In the genomic region with DNA sequence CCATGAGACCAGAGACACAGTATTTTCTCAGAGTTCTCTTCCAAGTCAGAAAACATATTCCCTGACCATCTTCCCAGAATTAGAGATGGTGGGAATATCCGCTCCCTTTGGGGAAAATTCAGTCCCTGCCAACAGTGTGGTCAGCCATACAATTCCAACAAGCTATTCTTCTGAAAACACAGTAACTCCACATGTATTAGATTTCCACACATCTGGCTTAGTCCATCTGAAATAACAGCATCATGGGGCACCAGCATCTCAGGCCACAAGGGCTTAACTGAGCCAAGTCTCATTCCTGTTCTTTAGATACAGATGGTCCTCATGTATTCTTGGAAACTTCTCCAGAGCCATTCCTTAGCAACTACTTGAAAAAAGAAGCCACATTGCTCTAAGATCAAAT, we compare ENCODE assay signal across 20 mouse cellular contexts.
"Had no signal": no experiment of that assay in that cellular context is flagged by ENCODE, and none has a peak within 500 bp of the region (broad histone marks: within the 10 kb centered on the region; RNA-seq: fewer than 3 reads in every experiment).

No protein-coding gene starts in this region.

- H3K4me2 ChIP-seq: limb, embryonic 13.5 days; liver, embryonic 11.5 days; lung, embryonic 14.5 days; midbrain, embryonic 13.5 days; neural tube, embryonic 13.5 days had no signal

- H3K4me3 ChIP-seq: limb, embryonic 13.5 days; megakaryocyte, embryonic 14.5 days; midbrain, embryonic 10.5 days; midbrain, embryonic 13.5 days; myocyte; neural tube, embryonic 13.5 days had no signal

- DNase-seq: kidney, adult 9 months; kidney, postnatal 14 days; kidney, postnatal 4 days; left cerebral cortex, postnatal 4 days; liver, postnatal 0 days; lung, embryonic 14.5 days; lung, postnatal 36 days; right cerebral cortex, postnatal 25 days; thymus, postnatal 25 days had no signal

- ATAC-seq: liver, postnatal 0 days; lung, postnatal 0 days; midbrain, embryonic 13.5 days; midbrain, embryonic 16.5 days had no signal

- H3K27ac ChIP-seq: limb, embryonic 13.5 days; liver, embryonic 14.5 days; midbrain, embryonic 13.5 days; neural tube, embryonic 13.5 days; stomach, postnatal 0 days had no signal

- H3K36me3 ChIP-seq: limb, embryonic 13.5 days; midbrain, embryonic 10.5 days; midbrain, embryonic 13.5 days; neural tube, embryonic 13.5 days had no signal

- H3K4me1 ChIP-seq: megakaryocyte, embryonic 14.5 days had no signal

- H3K27me3 ChIP-seq: limb, embryonic 13.5 days; midbrain, embryonic 13.5 days; neural tube, embryonic 13.5 days had no signal

- H3K9me3 ChIP-seq: midbrain, embryonic 10.5 days; midbrain, embryonic 13.5 days; neural tube, embryonic 13.5 days had no signal

- H3K9ac ChIP-seq: limb, embryonic 13.5 days; liver, embryonic 14.5 days; liver, postnatal 0 days; lung, embryonic 14.5 days; midbrain, embryonic 13.5 days; neural tube, embryonic 13.5 days had no signal
